Mouse (Mus musculus): ENCODE data around the gene Vps39. TPM values are rescaled to one million over a fixed set of nuclear protein-coding genes. Genes with fewer than 3 reads are reported as not detected.

Gene Vps39
- polyA plus RNA-seq, 1 experiment, result 26.4 TPM

DNA sequence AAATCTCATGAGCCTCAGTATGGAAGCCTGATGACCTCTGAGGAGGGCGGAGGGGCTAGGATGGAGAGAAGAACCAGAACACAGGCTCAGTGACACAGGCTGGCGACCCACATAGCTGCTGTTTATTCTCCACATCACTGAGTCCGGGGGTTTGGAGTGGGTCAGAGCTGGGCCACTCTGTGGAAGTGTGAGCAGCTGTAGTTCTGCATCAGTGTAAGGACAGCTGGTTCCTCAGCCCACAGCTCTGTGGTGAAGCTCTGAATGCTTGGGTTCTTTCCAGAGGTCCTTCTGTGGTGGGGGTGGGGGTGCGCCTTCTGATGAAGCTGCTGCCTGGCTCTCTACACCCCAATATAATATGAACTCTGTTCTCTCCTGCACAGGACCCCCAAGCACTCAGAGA lies 53.1 kb downstream of the Vps39 start:
- no peak for DNase-seq (ENCODE audit: low spot score)

DNA sequence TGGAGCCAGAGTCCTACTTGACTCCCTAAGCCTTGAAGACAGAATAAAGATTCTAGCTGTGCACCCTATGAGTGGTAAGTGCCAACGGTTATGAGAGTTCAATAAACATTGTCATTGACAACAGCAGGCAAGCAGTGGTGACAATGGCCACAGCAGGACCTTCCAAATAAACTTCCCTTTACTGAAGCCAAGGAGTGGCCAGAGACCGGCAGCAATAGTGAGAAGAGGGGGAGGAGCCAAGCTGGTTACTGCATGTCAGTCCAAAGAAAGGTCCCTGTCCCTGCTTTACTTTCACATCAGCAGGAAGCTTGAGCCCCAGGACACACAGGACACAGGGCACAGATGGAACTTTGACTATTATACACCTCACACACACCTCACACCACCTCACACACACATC lies 56.8 kb downstream of the Vps39 start:
- no peak for DNase-seq (ENCODE audit: low spot score)

DNA sequence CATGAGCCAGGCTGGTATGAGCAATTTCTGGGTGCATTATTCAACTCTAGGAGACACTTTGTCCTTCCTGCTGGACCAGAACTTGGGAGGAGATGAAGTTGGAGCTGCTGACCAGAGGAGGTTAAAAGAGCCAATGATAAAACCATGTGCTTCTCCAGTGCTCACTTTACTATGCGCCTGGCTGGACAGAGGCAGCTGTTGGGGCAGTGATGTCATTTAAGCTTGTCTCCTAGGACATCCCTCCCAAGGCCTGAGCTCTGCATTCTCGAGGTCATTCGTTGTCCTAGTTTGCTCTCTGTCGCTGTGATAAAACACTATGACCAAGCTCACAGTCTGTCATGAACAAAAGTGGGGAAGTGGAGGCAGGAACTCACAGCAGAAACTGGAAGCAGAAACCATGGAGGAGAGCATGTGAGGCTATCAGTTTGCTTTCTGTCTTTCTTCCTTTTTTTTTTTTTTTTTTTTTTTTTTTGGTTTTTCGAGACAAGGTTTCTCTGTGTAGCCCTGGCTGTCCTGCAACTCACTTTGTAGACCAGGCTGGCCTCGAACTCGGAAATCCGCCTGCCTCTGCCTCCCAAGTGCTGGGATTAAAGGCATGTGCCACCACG lies 61.4 kb downstream of the Vps39 start:
- no peak for DNase-seq (ENCODE audit: low spot score)

DNA sequence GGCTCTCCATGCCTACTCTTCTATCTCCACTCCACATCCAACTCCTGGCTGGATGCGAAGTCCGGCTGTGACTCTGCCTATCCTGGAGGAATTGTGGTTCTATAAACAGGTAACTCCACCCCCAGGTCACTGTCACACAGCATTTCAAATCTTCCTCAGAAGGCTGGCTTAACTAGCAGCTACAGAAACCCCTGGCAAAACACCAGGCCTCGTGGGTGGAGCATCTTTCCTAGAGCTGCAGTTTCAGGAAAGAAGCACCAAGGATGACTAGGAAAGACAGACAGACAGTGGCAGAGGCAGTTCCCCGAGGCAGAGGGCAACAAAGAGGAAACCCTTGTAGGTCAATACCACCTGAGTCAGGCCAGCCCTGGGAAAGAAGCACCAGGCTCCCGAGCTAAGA lies 63.9 kb downstream of the Vps39 start, which contains the start of gene Pla2g4d:
Pla2g4d (minus strand) TSS at position 203 of the 400 bp plus-strand sequence.
- no peak for DNase-seq (ENCODE audit: low spot score)

GRCm38 (mm10) chr2:120288401-120288800 lies 64.5 kb downstream of the Vps39 start:
- DNase-seq (ENCODE audit: low spot score), result no peak

DNA sequence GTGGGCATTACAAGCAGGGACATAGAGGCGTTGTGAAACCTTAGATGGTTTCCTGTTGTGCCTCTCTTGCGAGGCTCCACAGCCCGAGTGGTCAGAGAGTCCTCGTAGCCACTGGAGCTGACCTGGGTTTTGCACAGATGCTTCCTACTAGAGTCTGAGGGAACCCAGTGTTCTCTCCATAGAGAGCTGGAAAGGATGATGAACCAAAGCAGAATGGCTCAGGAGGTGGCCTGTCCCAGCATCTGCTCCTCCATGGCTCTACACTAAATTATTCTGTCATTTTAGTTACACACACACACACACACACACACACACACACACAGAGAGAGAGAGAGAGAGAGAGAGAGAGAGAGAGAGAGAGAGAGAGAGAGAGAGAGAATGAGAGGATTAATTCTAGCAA lies 67.3 kb downstream of the Vps39 start:
- DNase-seq (ENCODE audit: low spot score), result no peak

DNA sequence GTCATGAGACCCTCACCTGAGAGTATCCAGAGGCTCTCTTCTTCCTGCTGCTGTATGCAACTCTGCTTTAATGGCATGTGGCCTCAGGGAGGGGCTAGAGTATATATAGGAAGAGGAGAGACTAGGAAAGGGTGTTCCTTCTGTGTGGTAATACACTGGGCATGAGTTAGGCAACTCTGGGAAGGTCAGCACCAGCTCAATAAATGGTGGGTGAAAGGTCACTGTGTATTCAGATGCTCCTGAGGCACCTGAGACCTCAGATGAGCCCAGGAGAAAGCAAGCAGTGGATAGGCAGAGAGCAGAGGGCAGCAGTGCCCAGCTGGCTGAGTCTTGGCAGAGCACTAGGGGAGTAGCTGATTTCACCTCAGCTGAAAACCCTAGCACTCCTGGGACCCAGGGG lies 68.2 kb downstream of the Vps39 start:
- no peak for DNase-seq (ENCODE audit: low spot score)

GRCm38 (mm10) chr2:120284094-120284493 lies 68.8 kb downstream of the Vps39 start:
- no peak for DNase-seq (ENCODE audit: low spot score)

GRCm38 (mm10) chr2:120283550-120283949 lies 69.4 kb downstream of the Vps39 start:
- DNase-seq (ENCODE audit: low spot score), result no peak

- DNase-seq (ENCODE audit: low spot score), result no peak
These were observed 71.7 kb downstream of the Vps39 start for GRCm38 (mm10) chr2:120281221-120281620.

DNA sequence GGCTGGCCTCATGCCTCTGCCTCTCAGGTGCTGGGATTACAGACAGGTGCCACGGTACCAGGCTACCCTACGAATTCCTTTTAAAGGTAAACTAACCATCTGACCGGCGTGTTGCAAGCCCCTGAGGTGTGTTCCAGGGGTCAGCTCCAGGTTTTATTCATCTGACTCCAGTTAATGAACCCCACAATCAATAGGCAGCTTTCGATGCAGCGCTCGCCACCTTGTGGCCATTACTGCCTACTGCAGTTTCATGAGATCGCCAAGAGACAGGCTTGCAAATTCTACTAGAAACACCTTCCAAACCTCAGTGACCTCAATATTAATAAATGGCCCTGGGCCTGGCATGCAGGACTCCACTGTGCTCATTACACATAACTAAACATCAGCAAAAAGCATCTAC lies 73.0 kb downstream of the Vps39 start:
- DNase-seq (ENCODE audit: low spot score), result no peak

DNA sequence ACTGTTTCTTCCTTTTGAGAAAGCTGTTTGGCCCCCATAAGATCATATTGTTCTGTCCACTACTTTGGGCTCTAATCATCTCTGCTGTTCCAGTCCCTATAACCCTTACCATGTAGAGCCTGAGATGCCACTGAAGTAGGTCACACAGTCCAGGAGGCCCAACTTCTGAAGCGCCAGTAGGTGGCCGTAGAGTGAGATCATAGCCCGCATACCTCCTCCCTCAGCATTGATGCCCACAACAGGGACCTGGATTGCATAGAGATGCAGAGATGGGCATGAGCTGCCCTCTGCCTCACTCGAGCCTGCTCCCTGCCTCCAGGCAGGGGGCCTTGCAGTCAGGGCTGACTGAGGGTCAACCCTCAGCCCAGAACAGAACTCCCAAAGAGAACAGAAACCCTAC lies 76.0 kb downstream of the Vps39 start:
- DNase-seq (ENCODE audit: low spot score), result no peak

DNA sequence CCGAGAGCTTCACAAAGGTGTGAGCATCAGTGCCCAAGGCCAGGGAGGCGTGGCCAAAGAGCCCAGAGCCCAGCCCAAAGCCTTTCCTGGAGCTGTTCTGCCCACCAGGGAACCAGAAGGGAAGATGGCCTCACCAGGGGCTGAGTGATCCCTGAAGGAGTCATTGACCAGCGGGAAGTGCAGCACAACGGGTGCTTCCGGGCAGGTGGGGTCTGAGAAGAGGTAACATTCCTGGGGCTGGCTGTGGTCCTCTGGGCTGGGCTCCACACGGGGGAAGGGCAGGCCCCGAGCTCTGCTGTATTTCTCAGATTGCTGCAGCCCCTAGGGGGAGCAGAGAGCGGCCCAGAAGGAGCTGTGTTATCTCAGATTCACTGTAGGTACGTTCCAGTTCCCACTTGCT lies 84.3 kb downstream of the Vps39 start:
- DNase-seq (ENCODE audit: low spot score), result no peak

Other genes starting within 250 kb of the Vps39 start
- gene Ehd4, start 198.5 kb downstream of the Vps39 start, polyA plus RNA-seq (2012; rRNA removed), result 142 and 166 TPM in 2 replicates
- 0.72 and 0.80 TPM in 2 replicates for gene Pla2g4e, start 107.8 kb downstream of the Vps39 start, polyA plus RNA-seq (2012; rRNA removed)
- gene Pla2g4d, start 63.9 kb downstream of the Vps39 start, polyA plus RNA-seq (2012; rRNA removed), result not detected in 2 replicates
- 0.96 and 1.2 TPM in 2 replicates for gene Pla2g4f, start 39.0 kb downstream of the Vps39 start, polyA plus RNA-seq (2012; rRNA removed)
- 13.5 and 14.7 TPM in 2 replicates for gene Ganc, start 50.8 kb upstream of the Vps39 start, polyA plus RNA-seq (2012; rRNA removed)
- 26.2 and 30.7 TPM in 2 replicates for gene Tmem87a, start 51.0 kb upstream of the Vps39 start, polyA plus RNA-seq (2012; rRNA removed)
- 2.4 and 2.6 TPM in 2 replicates for gene Capn3, start 102.9 kb upstream of the Vps39 start, polyA plus RNA-seq (2012; rRNA removed)
- gene Zfp106, start 210.7 kb upstream of the Vps39 start, polyA plus RNA-seq (2012; rRNA removed), result 46.1 and 53.3 TPM in 2 replicates
- gene Snap23, start 214.5 kb upstream of the Vps39 start, polyA plus RNA-seq (2012; rRNA removed), result 54.0 and 62.6 TPM in 2 replicates